Mouse (Mus musculus) embryonic facial prominence, embryonic 15.5 days (tissue): ENCODE measurements around the gene Tex29. TPM values are rescaled to one million over a fixed set of nuclear protein-coding genes. Genes with fewer than 3 reads are reported as not detected.

ENCODE experiments used
- ATAC-seq: fragments of 200-750 bp; cut with Nextera tagmentation; 2 replicates; pipeline ENCODE4 v1.8.0; 2017; ENCODE audit warnings: low read depth, moderate TSS enrichment; ENCODE audit not compliant: insufficient number of reproducible peaks, low FRiP score, low TSS enrichment
- H3K27ac ChIP-seq: fragments of 300-500 bp; sonication (generic); replicated peaks from 2 replicates; pipeline ENCODE4 v1.5.1; 2015; ENCODE audit warnings: mild to moderate bottlenecking, inconsistent platforms
- H3K27me3 ChIP-seq: fragments of 300-500 bp; sonication (generic); 2 replicates; pipeline ENCODE4 v1.6.1; 2015; ENCODE audit warnings: inconsistent platforms
- H3K36me3 ChIP-seq: fragments of 300-500 bp; sonication (generic); 2 replicates; pipeline ENCODE4 v1.6.1; 2015; ENCODE audit warnings: mild to moderate bottlenecking, inconsistent platforms
- H3K4me1 ChIP-seq: fragments of 300-500 bp; sonication (generic); 2 replicates; pipeline ENCODE4 v1.6.1; 2015; ENCODE audit warnings: inconsistent platforms
- H3K4me2 ChIP-seq: fragments of 300-500 bp; sonication (generic); replicated peaks from 2 replicates; pipeline ENCODE4 v1.6.1; 2015; ENCODE audit warnings: mild to moderate bottlenecking, inconsistent platforms
- H3K4me3 ChIP-seq: fragments of 300-500 bp; sonication (generic); replicated peaks from 2 replicates; pipeline ENCODE4 v1.5.1; 2015; ENCODE audit warnings: mild to moderate bottlenecking, inconsistent platforms
- H3K9ac ChIP-seq: fragments of 300-500 bp; sonication (generic); 2 replicates; pipeline ENCODE4 v1.6.1; 2015; ENCODE audit warnings: inconsistent platforms
- H3K9me3 ChIP-seq: fragments of 300-500 bp; sonication (generic); replicated peaks from 2 replicates; pipeline ENCODE4 v1.6.1; 2016; ENCODE audit warnings: inconsistent platforms
- WGBS: fragments of 180-500 bp; shearing (Covaris S2); methylation state at CpG from one replicate; pipeline ENCODE4 v1.1.7; 2015; 5-methylcytosine and 5-hydroxymethylcytosine counted together
- polyA plus RNA-seq: library from polyadenylated mRNA; unstranded; fragments of >200 nt; fragmentation: Nextera tagmentation; extraction: Ambion mirVana; gene quantifications from 2 replicates; pipeline ENCODE4 v1.2.1, GENCODE M21; 2015

Tex29 gene
- polyA plus RNA-seq, 1 experiment from 2014 or later = not detected

DNA sequence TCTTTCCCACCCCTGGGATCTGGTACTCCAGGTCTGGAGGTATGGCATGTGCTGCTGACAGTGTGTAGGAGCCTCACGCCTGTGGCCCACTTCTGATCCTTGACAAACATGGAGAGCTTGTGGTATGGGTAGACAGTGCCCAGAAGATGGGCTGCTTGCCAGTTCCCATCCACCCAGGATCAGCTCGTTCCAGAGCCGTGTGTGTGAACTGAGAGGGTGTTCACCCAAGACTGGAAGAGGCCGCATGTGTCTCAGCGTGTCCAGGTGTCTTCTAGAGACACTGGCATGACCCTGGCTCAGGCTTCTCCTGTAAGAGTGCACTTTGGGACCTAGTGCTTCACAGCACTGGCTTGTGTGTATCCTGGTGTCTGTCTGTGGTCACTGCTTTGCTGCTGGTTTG is 29.8 kb upstream of the Tex29 start:
- 89% methylated on average over 5 of the region's 5 CpGs for WGBS

DNA sequence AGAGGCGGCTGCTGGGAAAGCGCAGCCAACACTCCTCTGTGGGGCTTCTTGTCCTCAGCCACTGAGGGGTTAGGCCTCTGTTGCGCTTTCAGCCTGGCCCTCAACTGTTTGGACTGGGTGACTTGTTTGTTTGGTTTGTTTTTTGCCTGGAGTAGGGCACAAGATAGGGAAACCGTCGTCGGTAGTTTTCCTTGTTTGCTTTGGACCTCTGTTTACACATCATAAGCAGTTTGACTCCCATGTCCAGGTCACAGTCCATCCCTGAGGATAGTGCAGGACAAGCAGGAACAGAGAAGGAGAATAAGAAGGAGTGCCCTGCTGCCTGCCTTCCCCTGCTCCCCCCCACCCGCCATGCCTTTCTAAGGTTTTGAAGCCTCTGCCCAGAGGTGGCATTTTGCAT is 26.5 kb upstream of the Tex29 start:
- no peak overlapping the region for H3K4me2 ChIP-seq
- no peak overlapping the region for H3K27ac ChIP-seq
- H3K36me3 ChIP-seq = peaks cover 90% of the 10 kb centered on the region
- H3K27me3 ChIP-seq = no peaks in the 10 kb centered on the region
- H3K9ac ChIP-seq = no peak overlapping the region
- no peak overlapping the region for H3K4me3 ChIP-seq
- no peaks in the 10 kb centered on the region for H3K9me3 ChIP-seq
- no peaks in the 10 kb centered on the region for H3K4me1 ChIP-seq
- ATAC-seq = no peak
- 87% methylated on average over 7 of the region's 7 CpGs for WGBS

More for the DNA sequence above, 29.8 kb upstream of the Tex29 start:
- H3K9ac ChIP-seq = no peak overlapping the region
- no peaks in the 10 kb centered on the region for H3K9me3 ChIP-seq
- no peak for ATAC-seq
- peaks cover 90% of the 10 kb centered on the region for H3K36me3 ChIP-seq
- H3K27ac ChIP-seq = no peak overlapping the region
- H3K4me2 ChIP-seq = no peak overlapping the region
- no peaks in the 10 kb centered on the region for H3K4me1 ChIP-seq
- no peak overlapping the region for H3K4me3 ChIP-seq
- H3K27me3 ChIP-seq = no peaks in the 10 kb centered on the region

DNA sequence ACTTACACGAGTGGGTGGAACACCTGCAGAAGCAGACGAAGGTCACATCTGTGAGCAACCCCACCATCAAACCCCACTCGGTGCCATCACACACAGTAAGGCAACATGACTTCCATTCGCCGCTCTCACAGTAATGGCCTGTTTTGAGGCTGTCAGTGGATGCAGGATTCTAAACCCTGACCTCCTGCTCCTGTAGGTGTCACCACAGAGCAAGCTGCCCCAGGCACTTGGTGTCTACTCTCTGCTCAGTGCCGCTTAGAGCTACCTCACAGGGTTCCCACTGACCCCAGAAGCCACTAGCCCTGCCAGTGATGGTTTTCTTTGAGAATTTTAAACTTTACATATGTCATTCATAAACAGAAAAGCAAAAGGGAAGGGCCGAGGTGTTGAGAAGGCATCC is 25.1 kb upstream of the Tex29 start:
- WGBS = 74% methylated on average over 7 of the region's 7 CpGs
- Histone ChIP-seq H3K9me3 (no peaks in the 10 kb centered on the region), H3K4me1 (no peaks in the 10 kb centered on the region), H3K4me3 (no peak overlapping the region), H3K27me3 (no peaks in the 10 kb centered on the region), H3K36me3 (peaks cover 90% of the 10 kb centered on the region), H3K9ac (no peak overlapping the region), H3K27ac (no peak overlapping the region), H3K4me2 (no peak overlapping the region)
- no peak for ATAC-seq

DNA sequence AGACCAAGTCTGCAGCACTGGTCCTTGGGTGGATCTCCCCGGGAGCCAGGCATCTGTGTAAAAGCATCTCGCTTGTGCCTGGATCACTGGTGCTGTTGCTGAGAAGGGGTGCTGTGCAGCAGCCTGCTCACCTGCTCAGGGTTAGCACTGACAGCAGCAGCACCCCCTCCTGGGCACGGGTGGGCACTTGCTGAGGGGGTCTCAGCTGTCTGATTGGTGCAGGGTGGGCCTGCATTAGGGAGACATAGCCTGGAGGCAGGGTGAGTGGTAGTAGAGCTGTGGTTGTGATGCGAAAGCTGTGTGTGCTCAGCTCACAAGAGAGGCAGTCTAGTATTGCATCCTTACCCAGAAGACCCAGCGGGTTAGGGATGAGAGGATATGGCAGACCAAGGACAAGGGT is 20.1 kb upstream of the Tex29 start:
- Histone ChIP-seq H3K9me3 (no peaks in the 10 kb centered on the region), H3K9ac (no peak overlapping the region), H3K36me3 (peaks cover 82% of the 10 kb centered on the region), H3K4me1 (no peaks in the 10 kb centered on the region), H3K4me3 (no peak overlapping the region), H3K4me2 (no peak overlapping the region), H3K27me3 (no peaks in the 10 kb centered on the region), H3K27ac (no peak overlapping the region)
- ATAC-seq = no peak
- WGBS = 81% methylated on average over 5 of the region's 5 CpGs

DNA sequence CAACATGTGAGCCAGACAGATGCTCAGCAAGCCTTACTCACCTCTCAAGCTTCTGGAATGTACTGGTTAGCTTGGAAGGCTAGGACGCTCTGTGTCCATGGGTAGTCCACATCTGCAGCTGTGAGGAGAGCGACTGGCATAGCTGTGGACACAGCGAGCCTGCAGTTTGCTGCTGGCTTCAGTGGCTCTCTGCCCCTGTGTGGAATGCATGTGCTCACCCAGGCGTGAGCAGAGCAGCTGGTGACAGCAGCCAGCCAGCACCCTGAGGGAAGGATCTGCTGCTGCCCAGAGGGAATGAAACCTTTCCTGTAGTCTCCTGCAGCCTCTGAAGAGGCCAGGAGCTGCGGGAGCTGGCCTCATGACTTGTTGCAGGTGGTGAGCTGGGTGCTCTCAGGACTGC is 19.7 kb upstream of the Tex29 start:
- Histone ChIP-seq H3K4me3 (no peak overlapping the region), H3K36me3 (peaks cover 82% of the 10 kb centered on the region), H3K27ac (no peak overlapping the region), H3K4me1 (no peaks in the 10 kb centered on the region), H3K9me3 (no peaks in the 10 kb centered on the region), H3K27me3 (no peaks in the 10 kb centered on the region), H3K4me2 (no peak overlapping the region), H3K9ac (no peak overlapping the region)
- WGBS = 76% methylated on average over 5 of the region's 5 CpGs
- no peak for ATAC-seq

DNA sequence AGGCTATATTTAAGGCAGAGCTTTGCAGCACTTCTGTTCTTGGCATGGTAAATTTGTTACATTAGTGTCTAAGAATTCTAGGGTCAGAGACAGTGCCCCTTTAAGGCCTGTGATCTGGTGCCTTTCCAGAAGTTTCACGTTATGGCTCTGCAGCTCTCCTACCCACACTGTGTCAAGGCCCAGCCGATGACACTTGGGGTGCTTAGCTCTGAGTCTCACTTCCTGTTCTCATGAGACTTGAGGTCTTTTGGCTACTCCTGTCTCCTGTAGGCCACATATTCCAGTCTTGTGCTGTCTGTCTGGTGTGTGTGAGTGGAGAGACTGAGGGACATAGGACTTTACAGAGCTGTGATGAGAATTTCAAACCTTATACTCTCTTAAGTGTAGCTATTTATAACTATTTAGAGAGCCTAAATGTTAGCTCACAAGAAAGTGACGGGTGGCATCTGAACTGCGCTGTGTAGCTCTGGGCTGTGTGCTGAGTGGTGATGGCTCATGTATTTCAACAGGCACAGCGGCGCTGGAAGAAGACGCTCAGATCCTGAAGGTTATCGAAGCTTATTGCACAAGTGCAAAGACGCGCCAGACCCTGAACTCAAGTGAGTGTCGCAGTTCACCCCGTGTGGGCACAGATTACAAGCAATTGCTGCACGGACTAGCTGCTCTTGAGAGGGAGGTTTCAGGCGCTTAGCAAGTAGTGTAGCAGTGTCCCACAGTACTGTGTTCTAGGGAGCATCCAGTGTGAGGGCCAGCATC is 18.6 kb upstream of the Tex29 start:
- H3K4me3 ChIP-seq = no peak overlapping the region
- ATAC-seq = no peak
- H3K27me3 ChIP-seq = no peaks in the 10 kb centered on the region
- no peak overlapping the region for H3K9ac ChIP-seq
- H3K9me3 ChIP-seq = no peaks in the 10 kb centered on the region
- H3K36me3 ChIP-seq = peaks cover 82% of the 10 kb centered on the region
- no peak overlapping the region for H3K4me2 ChIP-seq
- no peak overlapping the region for H3K27ac ChIP-seq
- no peaks in the 10 kb centered on the region for H3K4me1 ChIP-seq
- WGBS = 88% methylated on average over 14 of the region's 14 CpGs

DNA sequence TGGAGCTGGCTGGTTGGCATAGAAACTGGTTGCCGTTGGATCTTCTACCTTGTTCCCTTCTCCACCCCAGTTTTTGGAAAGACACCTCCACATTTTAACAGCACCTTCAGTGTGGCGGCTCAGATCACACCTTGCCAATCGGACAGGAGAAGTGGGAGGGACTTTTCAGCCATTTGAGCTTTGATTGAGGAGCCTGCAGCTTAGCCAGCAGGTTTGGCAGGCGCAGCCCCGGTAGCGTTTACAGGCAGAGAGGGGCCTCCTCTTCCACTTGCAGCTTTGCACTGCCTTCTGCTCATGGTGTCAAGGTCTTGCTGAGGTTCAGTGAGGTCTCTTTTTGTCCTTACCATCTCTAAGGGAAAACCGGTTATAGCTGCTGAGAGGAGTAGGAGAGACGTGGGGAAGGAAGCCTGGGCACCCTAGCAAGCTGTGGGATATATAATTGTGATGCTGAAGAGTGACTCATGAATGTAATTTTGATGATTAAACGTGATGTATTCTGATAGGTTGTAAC is 17.7 kb upstream of the Tex29 start:
- H3K36me3 ChIP-seq = peaks cover 77% of the 10 kb centered on the region
- WGBS = 68% methylated on average over 9 of the region's 9 CpGs
- no peak overlapping the region for H3K9ac ChIP-seq
- no peak overlapping the region for H3K4me2 ChIP-seq
- no peaks in the 10 kb centered on the region for H3K27me3 ChIP-seq
- H3K9me3 ChIP-seq = no peaks in the 10 kb centered on the region
- no peak overlapping the region for H3K27ac ChIP-seq
- no peak for ATAC-seq
- no peaks in the 10 kb centered on the region for H3K4me1 ChIP-seq
- H3K4me3 ChIP-seq = no peak overlapping the region

DNA sequence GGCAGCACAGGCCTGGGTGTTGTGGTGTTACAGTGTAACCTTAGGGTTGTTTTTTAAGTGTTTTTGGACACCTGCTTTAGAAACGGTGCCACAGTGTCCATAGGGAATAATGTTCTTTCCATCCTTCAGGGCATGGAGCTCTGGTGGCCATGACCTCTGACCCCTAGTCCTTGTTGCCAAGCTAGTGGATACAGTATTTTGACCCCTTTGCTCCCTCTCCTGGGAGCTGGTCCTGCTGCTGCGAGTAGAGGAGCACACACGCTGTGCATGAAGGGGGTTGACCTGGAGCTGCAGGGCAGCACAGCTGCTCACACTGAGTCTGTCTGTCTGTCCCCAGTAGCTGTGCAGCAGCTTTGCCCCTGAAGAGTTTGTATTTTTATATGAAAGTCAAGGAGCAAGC is 14.5 kb upstream of the Tex29 start:
- WGBS = 38% methylated on average over 3 of the region's 3 CpGs
- no peaks in the 10 kb centered on the region for H3K9me3 ChIP-seq
- peaks cover 51% of the 10 kb centered on the region for H3K36me3 ChIP-seq
- no peaks in the 10 kb centered on the region for H3K4me1 ChIP-seq
- no peak overlapping the region for H3K9ac ChIP-seq
- no peak for ATAC-seq
- no peaks in the 10 kb centered on the region for H3K27me3 ChIP-seq
- no peak overlapping the region for H3K4me2 ChIP-seq
- no peak overlapping the region for H3K27ac ChIP-seq
- no peak overlapping the region for H3K4me3 ChIP-seq

DNA sequence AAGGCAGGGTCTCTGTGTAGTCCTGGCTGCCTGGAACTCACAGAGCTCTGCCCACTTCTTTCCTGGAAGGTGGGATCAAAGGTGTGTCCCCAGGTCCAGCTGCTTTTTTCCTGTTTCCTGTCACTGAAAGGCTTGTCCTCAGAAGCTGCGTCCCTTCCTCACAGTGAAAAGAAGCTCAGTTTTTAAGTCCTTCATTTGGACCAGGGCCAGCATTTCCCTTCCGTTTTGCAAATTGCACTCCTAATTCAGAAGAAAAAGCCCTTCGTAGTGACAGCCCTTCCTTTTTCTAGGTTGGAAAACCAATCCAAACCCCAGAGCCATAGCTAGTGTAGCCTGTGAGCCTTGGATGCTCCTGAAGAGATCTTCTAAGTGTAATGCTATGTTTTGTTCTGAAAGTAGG is 13.0 kb upstream of the Tex29 start:
- no peak for ATAC-seq
- no peak overlapping the region for H3K27ac ChIP-seq
- 62% methylated on average over 3 of the region's 3 CpGs for WGBS
- no peak overlapping the region for H3K4me3 ChIP-seq
- H3K4me1 ChIP-seq = no peaks in the 10 kb centered on the region
- no peaks in the 10 kb centered on the region for H3K9me3 ChIP-seq
- no peak overlapping the region for H3K4me2 ChIP-seq
- H3K27me3 ChIP-seq = no peaks in the 10 kb centered on the region
- peaks cover 60% of the 10 kb centered on the region for H3K36me3 ChIP-seq
- H3K9ac ChIP-seq = no peak overlapping the region

DNA sequence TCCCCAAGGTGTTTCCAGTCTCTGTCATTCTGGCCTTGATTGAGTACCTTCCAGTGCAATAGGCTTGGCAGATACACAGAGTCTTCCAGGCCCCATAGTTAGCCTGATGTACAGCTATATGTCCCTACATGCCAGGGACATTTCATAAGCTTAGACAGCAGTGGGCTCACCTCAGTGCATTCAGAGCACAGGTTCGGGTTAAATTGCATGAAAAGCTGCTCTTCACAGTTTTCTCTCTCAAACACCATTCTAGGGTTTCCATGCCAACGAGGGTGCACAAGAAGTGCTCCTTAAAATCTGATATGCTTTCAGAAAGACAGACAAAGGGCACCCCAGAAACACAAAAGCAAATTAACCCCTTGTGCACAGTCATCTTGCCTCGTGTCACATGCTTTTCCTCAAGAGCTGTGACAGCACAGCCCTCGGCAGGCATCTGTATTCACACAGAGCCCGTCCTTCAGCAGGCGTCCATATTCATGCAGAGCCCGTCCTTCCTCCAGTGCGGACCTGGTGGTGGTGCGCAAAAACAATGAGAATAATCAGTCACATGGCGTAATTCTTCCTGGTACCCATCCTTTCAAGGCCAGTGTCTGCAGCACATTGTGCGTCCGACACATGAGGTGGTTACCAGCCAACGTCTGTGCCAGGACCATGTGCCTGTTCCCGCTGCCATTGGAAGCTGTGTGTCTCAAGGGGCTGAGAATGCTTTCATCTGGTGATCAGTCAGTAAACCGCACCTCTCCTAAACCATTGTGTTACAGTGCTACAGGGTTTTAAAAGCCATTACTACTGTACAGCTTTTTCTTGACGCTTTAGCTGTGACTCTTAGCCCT is 9.8 kb upstream of the Tex29 start:
- no peaks in the 10 kb centered on the region for H3K9me3 ChIP-seq
- no peaks in the 10 kb centered on the region for H3K4me1 ChIP-seq
- no peak overlapping the region for H3K4me3 ChIP-seq
- H3K36me3 ChIP-seq = peaks cover 66% of the 10 kb centered on the region
- no peak overlapping the region for H3K9ac ChIP-seq
- no peak overlapping the region for H3K4me2 ChIP-seq
- H3K27me3 ChIP-seq = no peaks in the 10 kb centered on the region
- no peak for ATAC-seq
- WGBS = 74% methylated on average over 16 of the region's 16 CpGs
- no peak overlapping the region for H3K27ac ChIP-seq

DNA sequence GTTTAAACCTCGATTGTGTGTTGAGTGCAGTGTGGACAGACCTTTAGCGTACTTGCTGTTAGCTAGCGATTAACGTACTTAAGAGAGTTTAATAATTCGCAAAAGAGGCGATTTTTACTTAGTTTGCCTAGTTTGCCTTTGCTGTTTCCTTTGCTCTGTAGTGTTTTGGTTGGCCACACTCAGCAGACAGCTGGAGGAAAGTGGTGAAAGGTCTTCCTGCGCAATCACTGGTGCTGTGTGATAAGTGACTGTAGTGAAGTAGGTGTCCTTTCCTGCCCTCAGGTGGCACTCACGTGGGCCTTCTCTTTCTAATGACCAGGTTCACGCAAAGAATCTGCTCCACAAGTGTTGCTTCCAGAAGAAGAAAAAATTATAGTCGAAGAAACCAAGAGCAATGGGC is 9.1 kb upstream of the Tex29 start:
- H3K36me3 ChIP-seq = peaks cover 59% of the 10 kb centered on the region
- no peaks in the 10 kb centered on the region for H3K4me1 ChIP-seq
- no peaks in the 10 kb centered on the region for H3K27me3 ChIP-seq
- ATAC-seq = no peak
- no peak overlapping the region for H3K27ac ChIP-seq
- no peak overlapping the region for H3K4me3 ChIP-seq
- no peaks in the 10 kb centered on the region for H3K9me3 ChIP-seq
- H3K4me2 ChIP-seq = no peak overlapping the region
- no peak overlapping the region for H3K9ac ChIP-seq
- WGBS = 88% methylated on average over 10 of the region's 10 CpGs
